Mouse (Mus musculus): ENCODE results near the gene Pdss2. TPM values are rescaled to one million over a fixed set of nuclear protein-coding genes. Genes with fewer than 3 reads are reported as not detected.
"Not testable (repeated sequence)": the region's sequence is repeated elsewhere in the genome, so short reads cannot be mapped to it uniquely, and the experiment has no call there.

Pdss2 gene
- polyA plus RNA-seq, 1 experiment from 2014 or later: 16.2 TPM

- Histone ChIP-seq H3K9me3 (ENCODE audit: control insufficient read depth, low read length) (no peaks in the 10 kb centered on the region), H3K4me3 (ENCODE audit: low read depth, low read length) (no peak overlapping the region), H3K36me3 (ENCODE audit: control insufficient read depth, insufficient read depth, low read length) (no peaks in the 10 kb centered on the region), H3K4me1 (replicated peaks; ENCODE audit: control insufficient read depth, insufficient read depth, low read length) (no peaks in the 10 kb centered on the region), H3K4me2 (no peak overlapping the region), H3K27me3 (replicated peaks; ENCODE audit: control insufficient read depth, insufficient read depth, low read length) (no peaks in the 10 kb centered on the region), H3K27ac (ENCODE audit: low read depth, low read length) (no peak overlapping the region), H3K9ac (ENCODE audit: low read depth, low read length) (no peak overlapping the region)
- no peak for ATAC-seq (replicated peaks; ENCODE audit: low FRiP score)
- DNase-seq (ENCODE audit: low spot score): no peak
- WGBS: 67% methylated on average over 4 of the region's 4 CpGs
Observed at GRCm38 (mm10) chr10:43252324-43252723, 31.0 kb downstream of the Pdss2 start.

GRCm38 (mm10) chr10:43256965-43257364 is 35.7 kb downstream of the Pdss2 start:
- H3K4me2 ChIP-seq; H3K9ac ChIP-seq (ENCODE audit: low read depth, low read length); H3K4me3 ChIP-seq (ENCODE audit: low read depth, low read length); H3K36me3 ChIP-seq (ENCODE audit: control insufficient read depth, insufficient read depth, low read length); DNase-seq (ENCODE audit: low spot score); ATAC-seq (replicated peaks; ENCODE audit: low FRiP score); H3K9me3 ChIP-seq (ENCODE audit: control insufficient read depth, low read length); H3K27me3 ChIP-seq (replicated peaks; ENCODE audit: control insufficient read depth, insufficient read depth, low read length); H3K4me1 ChIP-seq (replicated peaks; ENCODE audit: control insufficient read depth, insufficient read depth, low read length); H3K27ac ChIP-seq (ENCODE audit: low read depth, low read length): not testable (repeated sequence)
- WGBS: no CpG with 5 or more reads among the region's 1 CpGs

DNA sequence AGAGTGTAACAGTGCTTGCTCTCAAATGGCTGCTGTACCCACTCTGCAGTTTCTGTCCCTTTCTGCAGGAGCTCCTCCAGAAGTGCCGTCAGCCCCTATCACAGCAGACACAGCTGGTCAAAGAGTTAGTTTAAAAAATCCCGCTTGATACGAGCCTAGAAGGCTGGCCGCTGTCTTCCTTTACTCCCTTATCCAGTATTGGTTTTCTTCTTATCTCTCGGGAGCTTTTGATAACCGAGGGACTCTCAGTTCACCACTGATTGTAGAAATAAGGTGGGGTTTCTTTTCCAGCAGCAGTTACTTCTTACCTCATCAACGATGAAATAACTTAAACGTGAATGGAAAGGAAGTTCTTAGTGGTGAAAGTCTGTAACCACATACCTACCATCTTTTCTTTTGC is 36.2 kb downstream of the Pdss2 start:
- not testable (repeated sequence) for H3K27ac ChIP-seq (ENCODE audit: low read depth, low read length)
- 39% methylated on average over 8 of the region's 8 CpGs for WGBS

GRCm38 (mm10) chr10:43271318-43271717 is 50.0 kb downstream of the Pdss2 start:
- Histone ChIP-seq H3K4me2 (no peak overlapping the region), H3K27ac (ENCODE audit: low read depth, low read length) (no peak overlapping the region), H3K9me3 (ENCODE audit: control insufficient read depth, low read length) (no peaks in the 10 kb centered on the region), H3K36me3 (ENCODE audit: control insufficient read depth, insufficient read depth, low read length) (no peaks in the 10 kb centered on the region), H3K4me1 (replicated peaks; ENCODE audit: control insufficient read depth, insufficient read depth, low read length) (no peaks in the 10 kb centered on the region), H3K27me3 (replicated peaks; ENCODE audit: control insufficient read depth, insufficient read depth, low read length) (no peaks in the 10 kb centered on the region), H3K4me3 (ENCODE audit: low read depth, low read length) (no peak overlapping the region), H3K9ac (ENCODE audit: low read depth, low read length) (no peak overlapping the region)
- ATAC-seq (replicated peaks; ENCODE audit: low FRiP score) (no peak), DNase-seq (ENCODE audit: low spot score) (no peak)
- WGBS: 82% methylated on average over 2 of the region's 2 CpGs

More for the DNA sequence above, 36.2 kb downstream of the Pdss2 start:
- not testable (repeated sequence) for H3K9ac ChIP-seq (ENCODE audit: low read depth, low read length); H3K9me3 ChIP-seq (ENCODE audit: control insufficient read depth, low read length); H3K27me3 ChIP-seq (replicated peaks; ENCODE audit: control insufficient read depth, insufficient read depth, low read length); H3K4me1 ChIP-seq (replicated peaks; ENCODE audit: control insufficient read depth, insufficient read depth, low read length); H3K4me3 ChIP-seq (ENCODE audit: low read depth, low read length); H3K36me3 ChIP-seq (ENCODE audit: control insufficient read depth, insufficient read depth, low read length); DNase-seq (ENCODE audit: low spot score); ATAC-seq (replicated peaks; ENCODE audit: low FRiP score); H3K4me2 ChIP-seq

- Histone ChIP-seq H3K27me3 (replicated peaks; ENCODE audit: control insufficient read depth, insufficient read depth, low read length) (no peaks in the 10 kb centered on the region), H3K4me1 (replicated peaks; ENCODE audit: control insufficient read depth, insufficient read depth, low read length) (0 out of 2 replicates have a peak, but pooled peaks cover 4% of the 10 kb centered on the region), H3K4me2 (no peak overlapping the region), H3K36me3 (ENCODE audit: control insufficient read depth, insufficient read depth, low read length) (no peaks in the 10 kb centered on the region), H3K9ac (ENCODE audit: low read depth, low read length) (no peak overlapping the region), H3K4me3 (ENCODE audit: low read depth, low read length) (no peak overlapping the region), H3K27ac (ENCODE audit: low read depth, low read length) (no peak overlapping the region), H3K9me3 (ENCODE audit: control insufficient read depth, low read length) (no peaks in the 10 kb centered on the region)
- DNase-seq (ENCODE audit: low spot score) (no peak), ATAC-seq (replicated peaks; ENCODE audit: low FRiP score) (no peak)
- WGBS: 88% methylated on average over 4 of the region's 4 CpGs
Observed at GRCm38 (mm10) chr10:43272381-43272780, 51.1 kb downstream of the Pdss2 start.

- no peak overlapping the region for H3K4me2 ChIP-seq
- H3K4me1 ChIP-seq (replicated peaks; ENCODE audit: control insufficient read depth, insufficient read depth, low read length): 0 out of 2 replicates have a peak, but pooled peaks cover 4% of the 10 kb centered on the region
- H3K4me3 ChIP-seq (ENCODE audit: low read depth, low read length): no peak overlapping the region
- no peaks in the 10 kb centered on the region for H3K27me3 ChIP-seq (replicated peaks; ENCODE audit: control insufficient read depth, insufficient read depth, low read length)
- WGBS: 88% methylated on average over 3 of the region's 3 CpGs
- H3K9ac ChIP-seq (ENCODE audit: low read depth, low read length): no peak overlapping the region
- H3K36me3 ChIP-seq (ENCODE audit: control insufficient read depth, insufficient read depth, low read length): no peaks in the 10 kb centered on the region
- H3K9me3 ChIP-seq (ENCODE audit: control insufficient read depth, low read length): no peaks in the 10 kb centered on the region
- DNase-seq (ENCODE audit: low spot score): no peak
- no peak overlapping the region for H3K27ac ChIP-seq (ENCODE audit: low read depth, low read length)
- ATAC-seq (replicated peaks; ENCODE audit: low FRiP score): no peak
Observed at GRCm38 (mm10) chr10:43273057-43273456, 51.8 kb downstream of the Pdss2 start.

GRCm38 (mm10) chr10:43275446-43275845 is 54.2 kb downstream of the Pdss2 start:
- no peaks in the 10 kb centered on the region for H3K9me3 ChIP-seq (ENCODE audit: control insufficient read depth, low read length)
- 82% methylated on average over 5 of the region's 5 CpGs for WGBS
- no peak for ATAC-seq (replicated peaks; ENCODE audit: low FRiP score)
- H3K27me3 ChIP-seq (replicated peaks; ENCODE audit: control insufficient read depth, insufficient read depth, low read length): no peaks in the 10 kb centered on the region
- no peak overlapping the region for H3K4me2 ChIP-seq
- H3K36me3 ChIP-seq (ENCODE audit: control insufficient read depth, insufficient read depth, low read length): no peaks in the 10 kb centered on the region
- DNase-seq (ENCODE audit: low spot score): no peak
- H3K4me3 ChIP-seq (ENCODE audit: low read depth, low read length): no peak overlapping the region
- H3K27ac ChIP-seq (ENCODE audit: low read depth, low read length): no peak overlapping the region
- H3K9ac ChIP-seq (ENCODE audit: low read depth, low read length): no peak overlapping the region
- 0 out of 2 replicates have a peak, but pooled peaks cover 4% of the 10 kb centered on the region for H3K4me1 ChIP-seq (replicated peaks; ENCODE audit: control insufficient read depth, insufficient read depth, low read length)

GRCm38 (mm10) chr10:43276116-43276659 is 54.9 kb downstream of the Pdss2 start:
- Histone ChIP-seq H3K36me3 (ENCODE audit: control insufficient read depth, insufficient read depth, low read length) (no peaks in the 10 kb centered on the region), H3K4me1 (replicated peaks; ENCODE audit: control insufficient read depth, insufficient read depth, low read length) (0 out of 2 replicates have a peak, but pooled peaks cover 4% of the 10 kb centered on the region), H3K27ac (ENCODE audit: low read depth, low read length) (no peak overlapping the region), H3K4me2 (no peak overlapping the region), H3K4me3 (ENCODE audit: low read depth, low read length) (no peak overlapping the region), H3K27me3 (replicated peaks; ENCODE audit: control insufficient read depth, insufficient read depth, low read length) (no peaks in the 10 kb centered on the region), H3K9ac (ENCODE audit: low read depth, low read length) (no peak overlapping the region), H3K9me3 (ENCODE audit: control insufficient read depth, low read length) (no peaks in the 10 kb centered on the region)
- ATAC-seq (replicated peaks; ENCODE audit: low FRiP score): no peak
- no peak for DNase-seq (ENCODE audit: low spot score)
- 79% methylated on average over 1 of the region's 1 CpGs for WGBS
